Mouse (Mus musculus): Measurements from ENCODE around the gene Notum.
"Not testable (repeated sequence)": the region's sequence is repeated elsewhere in the genome, so short reads cannot be mapped to it uniquely, and the experiment has no call there.

Notum gene

GRCm38 (mm10) chr11:120661076-120661460 lies at the start of gene Notum:
TSS of gene Notum (minus strand) at chr11:120661175.
- DNase-seq: no peak

- DNase-seq: no peak
Observed at GRCm38 (mm10) chr11:120710672-120711071, 49.7 kb upstream of the Notum start.

DNA sequence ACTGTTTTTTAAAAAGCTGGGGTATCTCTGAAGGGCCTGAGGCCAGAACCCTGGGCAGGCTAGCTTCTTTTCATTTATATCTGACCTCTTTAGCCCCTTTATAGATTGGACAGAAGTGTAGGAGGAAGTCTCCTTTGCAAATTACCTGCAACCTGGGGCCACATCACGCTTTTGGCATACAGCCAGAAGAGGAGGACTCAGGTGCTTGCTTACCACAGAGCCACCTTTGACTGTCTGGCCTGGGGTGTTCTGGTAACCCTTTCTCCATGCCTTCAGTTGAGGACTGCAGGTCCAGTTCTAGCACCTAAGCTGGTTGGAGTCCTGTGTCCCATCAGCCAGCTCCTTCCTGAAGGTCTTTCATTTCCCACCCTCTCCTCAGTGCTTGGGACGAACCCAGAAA lies 48.6 kb upstream of the Notum start:
- no peak for DNase-seq

GRCm38 (mm10) chr11:120707969-120708368 lies 47.0 kb upstream of the Notum start:
- DNase-seq: no peak

GRCm38 (mm10) chr11:120707225-120707624 lies 46.2 kb upstream of the Notum start:
- no peak for DNase-seq

DNA sequence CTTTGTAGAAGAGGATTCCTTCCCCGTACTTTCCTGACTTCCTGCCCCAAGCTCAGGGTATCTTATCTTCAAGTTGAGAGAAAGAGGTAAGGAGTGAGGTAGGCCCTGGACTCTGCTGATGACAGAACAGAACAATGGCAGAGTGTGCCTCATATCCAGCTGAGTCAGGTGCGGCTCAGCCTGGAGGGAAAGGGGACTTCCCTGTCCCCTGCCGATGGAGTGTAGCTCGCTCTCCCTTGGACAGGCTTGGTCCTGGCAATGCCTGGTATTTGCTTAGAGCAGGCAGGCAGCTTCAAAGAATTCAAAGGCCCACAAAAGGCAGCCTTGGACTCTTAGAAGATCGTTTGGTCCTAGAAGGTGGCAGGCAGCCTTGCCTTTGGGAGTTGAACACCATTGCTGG lies 45.1 kb upstream of the Notum start:
- no peak for DNase-seq

GRCm38 (mm10) chr11:120704486-120705325 lies 43.7 kb upstream of the Notum start:
- no peak for DNase-seq

- DNase-seq: no peak
Observed at GRCm38 (mm10) chr11:120703696-120704454, 42.9 kb upstream of the Notum start.

DNA sequence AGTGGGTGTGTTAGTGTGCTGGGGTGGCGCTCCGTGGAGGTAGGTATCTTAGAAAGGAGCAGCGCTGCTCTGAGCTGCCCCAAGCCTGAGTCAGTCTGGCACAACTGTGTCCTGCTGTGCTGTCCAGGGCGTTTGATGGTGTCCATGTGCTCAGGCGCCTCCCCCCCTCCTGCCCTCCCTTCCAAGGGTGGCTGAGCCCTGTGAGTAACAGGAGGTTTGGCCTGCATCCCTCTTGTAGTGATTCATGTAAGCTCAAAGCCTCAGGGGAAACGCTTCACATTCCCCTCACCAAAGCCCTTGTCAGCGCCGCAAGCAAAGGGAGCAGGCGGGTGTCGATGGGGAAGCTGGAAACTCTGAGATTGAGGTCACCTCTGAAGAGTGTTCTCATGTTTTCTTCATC lies 36.8 kb upstream of the Notum start:
- no peak for DNase-seq

DNA sequence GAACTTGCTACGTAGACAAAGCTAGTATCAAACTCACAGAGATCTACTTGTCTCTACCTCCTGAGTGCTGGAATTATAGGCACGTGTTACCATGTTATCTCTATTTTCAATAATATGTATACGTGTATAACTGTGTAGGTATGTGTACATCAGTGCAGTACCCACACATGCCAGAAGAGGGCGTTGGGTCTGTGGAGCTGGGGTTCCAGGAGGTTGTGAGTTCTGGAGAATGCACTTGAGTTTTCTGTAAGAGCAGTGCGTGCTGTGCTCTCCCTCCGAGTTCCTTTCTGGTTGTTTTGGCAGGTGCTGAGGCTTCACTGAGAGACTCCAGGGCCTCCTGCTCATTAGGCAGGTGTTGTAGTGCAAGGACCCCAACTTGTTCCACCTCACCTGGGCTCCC lies 35.6 kb upstream of the Notum start:
- DNase-seq: no peak

DNA sequence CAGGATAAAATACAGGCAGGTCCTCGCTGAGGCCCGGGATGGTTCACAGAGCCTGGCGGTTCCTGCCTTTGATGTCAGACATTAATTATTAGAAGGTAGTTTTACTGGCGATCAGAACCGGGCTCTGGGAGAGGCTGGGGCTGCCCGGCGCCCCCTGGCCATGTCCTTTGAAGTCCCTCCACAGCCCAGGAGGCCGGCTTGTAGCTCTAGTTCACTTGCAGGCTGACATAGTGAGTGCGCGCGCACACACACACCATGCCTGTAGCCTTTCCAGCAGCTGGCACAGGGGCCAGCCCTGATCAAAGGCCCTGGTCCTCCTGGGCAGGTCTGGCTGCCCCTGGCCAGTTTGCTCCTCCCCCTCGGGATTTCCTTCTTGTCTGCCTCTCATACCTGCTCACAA lies 34.7 kb upstream of the Notum start:
- DNase-seq: no peak

DNA sequence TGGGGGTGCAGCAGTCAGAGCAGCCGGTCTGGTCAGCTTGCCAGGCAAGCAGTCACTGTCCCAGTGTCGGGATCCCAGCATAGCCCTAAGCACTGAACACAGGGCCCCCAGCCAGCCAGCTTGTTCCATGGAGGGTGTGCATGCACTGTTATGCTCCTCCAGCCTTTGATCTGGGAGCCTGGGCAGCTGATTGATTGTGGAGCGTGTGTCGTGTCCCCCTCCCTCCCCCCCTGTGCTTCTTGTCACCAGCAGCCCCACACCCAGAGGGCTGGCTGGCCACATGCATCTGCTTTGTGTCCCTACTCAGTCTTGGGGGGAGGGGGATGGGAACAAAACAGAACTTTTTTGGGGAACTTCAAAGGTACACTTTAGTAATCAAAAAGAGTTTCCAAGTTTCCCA lies 34.2 kb upstream of the Notum start:
- DNase-seq: no peak

DNA sequence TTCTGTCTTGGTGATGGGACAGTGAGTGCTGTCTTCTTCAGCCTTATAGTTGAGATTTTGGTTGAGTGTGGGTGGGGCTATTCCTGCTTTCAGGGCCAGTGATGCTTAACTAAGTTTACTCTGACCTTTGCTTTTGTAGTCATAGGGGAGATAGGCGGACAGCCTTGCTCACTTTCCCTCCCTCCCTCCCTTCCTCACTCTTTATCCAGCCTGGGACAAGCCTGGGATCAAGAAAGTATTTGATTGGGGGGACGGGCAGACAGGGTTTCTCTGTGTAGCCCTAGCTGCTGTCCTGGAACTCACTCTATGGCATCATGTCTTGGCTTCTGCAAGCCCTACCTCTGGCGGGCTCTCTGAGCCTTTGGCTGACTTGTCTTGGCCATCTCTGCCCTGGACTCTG lies 32.5 kb upstream of the Notum start:
- DNase-seq: no peak

DNA sequence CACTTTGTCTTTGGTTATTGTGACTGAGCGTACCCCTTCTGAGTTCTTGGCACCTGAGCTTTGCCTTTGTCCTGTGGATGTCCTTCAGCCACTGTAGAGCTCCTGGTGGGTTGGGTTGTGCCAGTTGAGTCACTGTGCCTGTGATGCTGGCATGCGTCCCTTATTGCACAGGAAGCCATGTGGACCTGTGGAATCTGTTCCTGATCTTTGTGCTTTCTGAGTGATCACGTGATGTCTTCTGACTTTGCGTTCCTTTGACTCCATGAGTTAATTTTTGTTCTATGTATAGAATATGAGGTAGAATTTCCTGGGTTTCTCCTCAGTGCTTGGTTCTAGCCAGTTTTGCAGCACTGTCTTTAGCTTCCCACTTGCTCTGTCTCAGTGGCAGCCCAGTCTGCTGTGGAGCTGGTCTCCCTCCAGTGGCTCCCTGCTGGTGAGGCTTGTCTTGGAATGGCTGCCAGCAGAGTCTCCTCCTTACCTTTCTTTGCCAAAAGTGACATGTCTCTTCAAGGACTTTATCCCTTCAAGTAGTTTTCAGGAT lies 31.6 kb upstream of the Notum start:
- no peak for DNase-seq

DNA sequence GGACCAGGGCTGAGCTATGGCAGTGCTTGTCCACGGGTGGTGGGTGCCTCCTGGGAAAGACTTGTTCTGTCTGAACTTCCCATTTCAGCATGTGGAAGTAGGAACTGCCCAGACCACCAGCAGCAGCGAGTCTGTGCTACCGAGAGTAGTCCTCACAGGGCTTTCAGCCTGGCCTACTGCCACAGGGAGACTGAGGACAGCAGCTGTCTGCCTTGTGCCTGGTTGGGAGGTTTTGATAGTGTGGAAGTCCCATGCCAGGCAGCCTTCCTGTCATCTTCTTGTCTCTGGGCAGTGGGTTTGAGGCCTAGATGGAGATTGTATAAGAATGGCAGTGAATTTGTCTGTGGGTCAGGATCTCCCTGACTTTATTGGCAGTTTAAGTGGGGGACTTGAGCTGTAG lies 28.4 kb upstream of the Notum start:
- DNase-seq: no peak

DNA sequence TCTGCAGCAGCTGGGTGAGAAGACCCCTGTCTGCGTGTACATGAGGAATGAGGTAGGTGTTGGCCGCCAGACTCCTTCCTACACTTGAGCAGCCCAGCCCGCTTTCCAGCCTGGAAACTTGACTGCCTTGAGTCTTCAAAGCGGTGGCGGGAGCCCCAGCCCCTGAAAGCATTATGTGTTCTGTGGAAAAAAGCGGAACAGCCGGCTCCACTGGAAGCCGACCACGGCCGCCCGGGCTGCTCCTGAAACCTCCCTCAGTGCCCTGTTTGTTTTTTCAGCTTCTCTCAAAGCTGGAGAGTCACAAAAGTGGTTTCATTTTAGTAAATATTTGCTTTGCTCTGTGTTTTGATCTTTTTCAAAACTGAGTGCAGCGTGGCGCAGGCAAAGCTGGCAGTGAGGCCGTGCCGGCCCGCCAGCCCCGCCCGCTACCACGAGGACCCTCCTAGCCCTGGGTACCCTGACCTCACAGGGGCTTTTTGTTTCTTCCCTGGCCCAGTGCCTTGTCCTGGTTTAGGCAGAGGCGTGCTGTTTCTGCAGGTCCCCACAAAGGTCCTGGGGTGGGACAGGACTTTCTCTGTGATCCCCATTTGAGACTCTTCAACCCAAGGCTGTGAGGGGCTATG lies 25.8 kb upstream of the Notum start:
- DNase-seq: no peak

DNA sequence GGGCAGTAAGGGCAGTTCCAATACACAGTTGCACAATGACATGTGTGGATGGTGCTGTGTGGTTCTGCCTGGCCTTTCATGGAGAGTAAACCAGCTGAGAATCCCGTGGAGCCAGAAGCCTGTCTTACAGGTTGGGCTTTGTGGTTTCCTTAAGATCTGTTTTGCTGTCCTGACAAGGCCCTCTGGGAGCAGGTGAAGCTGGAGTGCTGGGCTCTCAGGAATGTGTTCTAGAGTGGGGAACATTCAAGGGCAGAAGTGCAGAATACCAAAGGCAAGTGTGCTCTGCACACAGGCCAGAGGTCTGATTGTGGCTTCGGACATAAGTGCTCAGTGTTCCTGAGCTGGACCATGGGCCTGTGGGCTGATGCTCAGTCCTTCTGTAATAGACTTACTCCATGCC lies 23.7 kb upstream of the Notum start:
- no peak for DNase-seq

DNA sequence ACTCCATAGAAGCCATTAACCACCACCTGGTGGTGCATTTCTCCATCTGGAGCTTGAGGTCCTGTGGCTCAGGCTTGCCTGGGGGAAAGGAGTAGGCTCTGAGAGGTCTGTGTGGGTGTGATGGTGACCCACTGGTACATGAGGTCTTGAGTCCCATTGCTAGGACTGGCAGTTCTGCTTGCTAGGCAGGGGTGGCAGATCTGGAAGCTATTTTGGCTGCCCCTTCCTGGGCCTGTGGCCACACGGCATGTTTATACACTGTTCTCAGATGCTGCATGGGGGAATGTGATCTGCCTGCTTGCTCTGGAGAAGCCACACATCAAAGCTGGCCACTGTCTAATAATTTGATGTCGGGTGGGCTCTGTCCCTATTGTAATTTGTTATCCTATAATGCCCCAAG lies 23.1 kb upstream of the Notum start:
- no peak for DNase-seq

DNA sequence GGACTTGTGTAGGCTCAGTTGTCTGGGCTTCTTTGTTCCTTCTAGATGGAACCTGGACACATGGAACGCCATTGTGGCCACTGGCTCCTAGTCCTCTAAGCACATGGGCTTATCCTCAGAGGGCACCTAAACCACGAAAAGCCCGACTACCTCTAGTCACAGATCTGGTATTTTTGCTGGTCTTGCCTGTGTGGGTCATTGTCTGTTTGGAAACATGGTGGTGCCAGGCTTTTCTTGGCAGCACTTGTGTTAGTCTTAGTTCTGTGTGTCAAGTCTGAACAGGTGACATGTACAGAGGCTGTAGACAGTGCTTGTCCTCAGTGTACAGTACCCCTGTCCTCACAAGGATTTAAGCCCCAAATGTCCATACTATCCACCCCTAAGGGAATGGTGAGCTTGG lies 22.6 kb upstream of the Notum start:
- no peak for DNase-seq

DNA sequence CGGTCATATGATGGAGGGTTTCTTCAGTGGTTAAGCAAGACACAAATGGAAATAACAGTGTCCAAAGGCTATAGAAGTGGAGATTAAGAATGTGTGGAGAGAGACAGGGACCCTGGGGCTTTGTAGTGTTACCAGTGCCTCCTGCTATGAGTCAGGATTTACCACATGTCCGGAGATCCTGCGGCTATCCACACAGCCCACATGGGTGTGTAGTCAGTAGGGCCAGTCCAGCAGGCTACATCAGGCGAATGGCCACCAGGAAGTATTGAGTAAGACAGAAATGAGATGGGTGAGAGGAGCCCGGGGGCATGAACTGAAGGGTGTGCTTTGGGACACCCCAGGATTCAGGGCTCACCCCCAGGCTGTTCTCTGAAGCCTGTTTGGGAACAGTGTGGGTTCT lies 21.7 kb upstream of the Notum start:
- DNase-seq: no peak

- no peak for DNase-seq
Observed at GRCm38 (mm10) chr11:120679909-120680308, 18.9 kb upstream of the Notum start.

- DNase-seq: no peak
Observed at GRCm38 (mm10) chr11:120676951-120677350, 16.0 kb upstream of the Notum start.

DNA sequence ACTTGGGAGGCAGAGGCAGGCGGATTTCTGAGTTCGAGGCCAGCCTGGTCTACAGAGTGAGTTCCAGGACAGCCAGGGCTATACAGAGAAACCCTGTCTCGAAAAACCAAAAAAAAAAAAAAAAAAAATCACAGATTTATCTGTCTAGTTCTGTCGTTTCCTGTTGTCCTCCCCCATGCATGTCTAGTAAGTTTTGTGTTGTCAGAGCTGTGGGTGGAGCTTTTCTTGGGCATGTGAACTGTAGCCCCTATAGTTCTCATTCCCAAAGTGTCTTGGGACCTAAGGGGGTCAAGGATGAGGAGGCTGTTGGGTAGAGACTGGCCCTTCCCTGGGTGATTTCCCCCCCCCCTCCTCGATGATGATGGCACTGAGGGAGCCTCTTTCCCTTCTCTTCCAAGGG lies 14.9 kb upstream of the Notum start:
- DNase-seq: not testable (repeated sequence)

Measured in cerebellum, adult 9-10 months (tissue).